Mouse (Mus musculus) liver, embryonic 14.5 days (tissue): ENCODE measurements at regions not wholly inside any gene's neighbourhood (a gene's known extent, or its start where the extent isn't known, plus 50 kb on each side); places are given as distances from the start of the nearest gene placed in this dataset.

ENCODE experiments used
- CTCF ChIP-seq: IDR thresholded peaks from 2 replicates; pipeline ENCODE4 v1.5.1; 2016; ENCODE audit warnings: antibody characterized with exemption, low read depth, control low read depth
- EP300 ChIP-seq: IDR thresholded peaks from 2 replicates; pipeline ENCODE4 v1.6.1; 2016; ENCODE audit warnings: antibody characterized with exemption, low read depth

DNA sequence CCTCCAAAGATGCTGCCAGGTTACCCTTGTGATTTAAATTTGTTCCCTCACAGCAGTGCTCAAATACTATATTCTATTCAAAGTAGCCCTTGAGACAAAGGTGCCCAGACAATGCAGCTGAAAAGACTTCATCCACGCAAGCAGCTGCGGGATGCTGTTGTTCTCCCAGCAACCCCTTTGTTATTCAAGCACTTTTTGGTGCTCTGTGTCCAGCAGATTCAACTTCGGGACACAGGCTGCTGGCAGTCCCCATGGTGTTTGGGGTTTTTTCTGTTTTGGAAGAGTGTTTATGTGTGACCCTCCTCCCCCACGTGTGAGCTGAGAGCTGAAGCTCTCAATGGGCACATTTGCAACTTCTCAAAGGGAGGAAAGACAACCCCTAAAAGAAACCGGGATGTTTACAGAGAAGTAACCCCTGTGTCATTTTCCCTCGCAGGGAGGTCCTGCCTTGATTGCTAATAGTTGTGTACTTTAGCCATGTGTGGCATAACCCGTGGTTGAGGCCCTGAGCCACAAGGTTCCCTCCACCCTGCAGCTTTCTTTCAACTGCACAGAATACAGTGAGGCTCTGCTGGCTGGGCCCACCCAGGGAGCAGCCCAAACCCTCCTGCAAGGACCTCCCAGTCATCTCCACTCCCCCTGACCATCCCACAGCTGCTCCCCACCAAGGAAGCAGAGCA is 108.9 kb downstream of the Hsd17b3 start:
- no peak for TF ChIP-seq CTCF
- TF ChIP-seq EP300 = no peak
